Mouse (Mus musculus) embryo, embryonic 9.5 days (tissue): ENCODE results near the gene Fancg.
A peak's percentile ranks its signal among the peaks of the same experiment; 100 is the strongest.

Experiments
- DNase-seq: peaks from one replicate; pipeline ENCODE4 v3.0.0-alpha.2; 2017; ENCODE audit errors: extremely low spot score

The Fancg gene

DNA sequence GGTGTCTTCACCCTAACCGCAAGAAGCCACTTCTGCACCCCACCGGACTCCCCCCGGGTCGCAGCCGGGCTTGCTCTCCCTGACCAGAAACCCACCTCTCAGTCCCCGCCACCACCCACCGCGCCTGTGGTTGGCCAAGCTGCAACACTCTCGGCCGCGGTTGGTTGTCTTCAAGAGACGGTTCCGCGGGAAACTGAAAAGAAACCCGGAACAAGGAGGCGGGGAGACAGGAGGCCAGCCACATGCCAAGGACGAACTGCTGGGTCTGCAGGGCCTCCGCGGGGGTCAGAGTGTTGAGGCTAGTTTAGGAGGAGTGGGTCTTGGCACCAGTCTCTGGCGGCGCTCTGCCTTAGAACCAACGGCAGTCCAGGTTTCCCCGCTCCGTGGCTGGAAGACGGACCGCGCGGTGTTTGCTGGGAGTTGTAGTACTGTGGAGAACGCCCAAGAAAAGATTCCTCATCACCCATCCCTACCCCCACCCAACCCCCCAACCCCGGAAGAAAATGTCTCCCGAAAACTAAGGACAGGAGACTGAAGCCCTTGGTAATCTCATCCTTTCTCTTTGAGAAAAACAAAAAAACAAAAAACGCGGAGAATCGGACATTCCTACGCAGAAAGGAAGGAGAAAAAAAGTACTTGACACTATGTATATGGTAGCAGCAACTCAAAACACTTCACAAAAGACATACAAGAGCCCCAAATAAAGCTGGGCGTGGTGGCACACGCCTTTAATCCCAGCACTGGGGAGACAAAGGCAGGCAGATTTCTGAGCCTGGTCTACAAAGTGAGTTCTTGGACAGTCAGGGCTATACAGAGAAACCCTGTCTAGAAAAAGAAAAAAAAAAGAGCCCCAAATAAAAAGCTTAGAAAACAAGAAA lies at the start of gene Fancg:
TSS of gene Fancg (minus strand) at position 346 of the 878 bp plus-strand sequence.
- peak; percentile 89 for DNase-seq

DNA sequence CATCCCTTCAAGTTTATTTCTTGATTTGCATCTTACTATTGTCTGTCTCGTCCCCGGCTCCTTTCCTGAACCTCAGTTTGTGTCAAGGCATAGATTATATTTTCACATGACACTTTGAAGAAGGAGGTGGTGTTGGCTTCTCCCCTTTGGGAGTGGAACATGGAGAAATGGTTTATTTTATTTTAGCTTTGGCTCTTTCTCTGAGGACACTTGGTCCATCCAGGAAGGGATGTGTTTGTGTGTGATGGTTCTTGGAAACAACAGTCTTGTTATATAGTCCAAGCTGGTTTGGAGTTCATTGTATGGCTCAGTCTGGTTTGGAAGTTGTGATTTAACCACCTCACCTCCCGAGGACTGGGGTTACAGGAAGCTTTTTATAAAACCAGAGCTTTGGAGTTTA lies 49.4 kb upstream of the Fancg start:
- DNase-seq, result no peak

GRCm38 (mm10) chr4:43058753-43059654 lies 48.7 kb upstream of the Fancg start, which contains the start of gene Unc13b:
TSS of gene Unc13b (plus strand) at chr4:43058953.
- peak; percentile 91 for DNase-seq

- no peak for DNase-seq
Observed at GRCm38 (mm10) chr4:43058392-43058752, 48.1 kb upstream of the Fancg start.

GRCm38 (mm10) chr4:43057654-43058053 lies 47.3 kb upstream of the Fancg start:
- no peak for DNase-seq

DNA sequence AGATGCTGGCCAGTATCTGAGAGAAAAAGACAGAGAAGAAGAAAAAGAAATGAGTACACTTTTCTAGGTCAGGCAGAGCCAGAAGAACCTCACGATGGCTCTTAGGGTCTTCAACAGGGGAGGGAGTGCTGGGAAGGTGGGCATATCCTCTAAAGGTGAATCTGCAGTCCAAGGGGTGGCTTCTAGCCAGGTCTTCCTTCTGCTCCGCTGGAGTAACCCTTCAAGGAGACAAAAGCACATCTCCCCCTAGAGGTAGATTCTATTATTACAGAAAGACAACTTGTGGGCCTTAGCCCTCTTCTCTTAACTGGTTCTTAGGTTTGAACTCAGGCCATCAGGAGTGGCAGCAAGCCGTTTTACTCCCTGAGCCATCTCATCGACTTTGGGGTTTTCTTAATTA lies 42.3 kb upstream of the Fancg start:
- DNase-seq, result peak; percentile 49

GRCm38 (mm10) chr4:43047231-43047630 lies 36.9 kb upstream of the Fancg start:
- peak; percentile 79 for DNase-seq

DNA sequence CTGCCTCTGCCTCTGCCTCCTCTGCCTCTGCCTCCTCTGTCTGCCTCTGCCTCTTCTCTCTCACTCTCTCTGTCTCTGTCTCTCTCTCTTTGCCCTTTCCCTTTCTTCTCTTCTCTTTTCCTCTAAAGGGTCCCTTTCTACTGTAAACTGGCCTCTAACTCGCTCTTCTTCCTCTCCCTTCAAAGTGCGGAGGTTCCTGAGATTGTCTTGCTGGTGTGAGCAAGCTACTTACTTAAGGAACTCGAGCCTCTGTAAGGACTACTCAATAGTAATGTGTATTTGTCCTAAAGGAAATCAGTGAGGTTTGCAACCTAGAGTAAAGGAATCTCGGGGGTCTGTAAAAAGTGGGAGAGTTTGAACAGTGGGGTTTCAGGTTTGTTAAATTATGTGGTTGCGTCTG lies 36.3 kb upstream of the Fancg start:
- DNase-seq, result no peak

- peak; percentile 100 for DNase-seq
Observed at GRCm38 (mm10) chr4:43045659-43046302, 35.5 kb upstream of the Fancg start, which contains the start of gene Fam214b. TSS of gene Fam214b (minus strand) at chr4:43046220.

DNA sequence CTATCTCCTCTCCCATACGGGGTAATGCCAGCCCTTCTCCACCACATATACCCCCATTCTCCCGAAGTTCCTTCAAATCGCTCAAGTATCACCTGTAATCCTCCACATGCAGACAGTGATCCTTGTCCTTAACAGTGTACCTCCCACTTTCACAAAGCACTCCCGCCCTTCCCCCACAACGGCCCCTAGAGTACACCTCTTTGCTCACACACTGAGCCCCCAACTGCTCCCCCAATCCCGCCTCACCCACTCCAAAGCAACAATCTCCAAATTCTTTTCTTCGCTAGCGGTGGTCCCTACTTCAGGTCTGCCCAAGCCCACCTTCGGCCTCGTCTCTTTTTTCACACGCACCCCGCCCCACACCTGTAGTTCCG lies 35.0 kb upstream of the Fancg start:
- DNase-seq, result no peak

GRCm38 (mm10) chr4:43044673-43045072 lies 34.4 kb upstream of the Fancg start:
- DNase-seq, result peak; percentile 28

DNA sequence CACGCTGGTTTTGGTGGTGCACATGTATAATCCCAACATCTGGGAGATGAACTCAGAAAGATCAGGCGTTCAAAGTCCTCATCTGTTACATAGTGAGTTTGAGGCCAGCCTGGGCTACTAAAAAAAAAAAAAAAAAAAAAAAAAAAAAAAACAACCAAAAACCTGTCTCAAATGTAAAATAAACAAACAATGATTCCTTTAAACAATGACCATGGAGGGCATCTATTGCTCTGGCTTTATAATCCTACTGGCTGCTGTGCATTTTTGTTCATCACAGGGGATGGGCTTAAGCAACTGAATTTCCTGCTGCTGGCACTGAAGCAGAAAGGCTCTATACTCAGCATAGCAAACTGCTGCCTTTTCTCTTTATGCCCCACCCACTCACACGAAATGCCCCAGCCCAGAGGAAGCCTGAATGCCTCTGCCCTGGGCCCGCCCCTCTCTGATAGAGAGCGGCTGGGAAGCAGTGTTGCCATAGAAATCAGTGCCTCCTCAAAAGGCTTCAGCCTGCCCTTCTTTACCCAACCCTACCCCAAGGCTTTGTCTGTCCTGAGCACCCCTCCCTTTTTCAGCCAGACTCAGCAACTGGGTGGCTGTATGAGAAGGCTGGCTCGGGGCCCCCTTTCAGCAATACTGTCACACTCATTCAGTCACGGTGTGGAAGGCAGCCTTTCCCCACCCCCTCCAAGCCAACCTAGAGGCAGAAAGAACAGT lies 33.5 kb upstream of the Fancg start:
- DNase-seq, result peak; percentile 79

GRCm38 (mm10) chr4:43040881-43041547 lies 30.7 kb upstream of the Fancg start:
- DNase-seq, result no peak

DNA sequence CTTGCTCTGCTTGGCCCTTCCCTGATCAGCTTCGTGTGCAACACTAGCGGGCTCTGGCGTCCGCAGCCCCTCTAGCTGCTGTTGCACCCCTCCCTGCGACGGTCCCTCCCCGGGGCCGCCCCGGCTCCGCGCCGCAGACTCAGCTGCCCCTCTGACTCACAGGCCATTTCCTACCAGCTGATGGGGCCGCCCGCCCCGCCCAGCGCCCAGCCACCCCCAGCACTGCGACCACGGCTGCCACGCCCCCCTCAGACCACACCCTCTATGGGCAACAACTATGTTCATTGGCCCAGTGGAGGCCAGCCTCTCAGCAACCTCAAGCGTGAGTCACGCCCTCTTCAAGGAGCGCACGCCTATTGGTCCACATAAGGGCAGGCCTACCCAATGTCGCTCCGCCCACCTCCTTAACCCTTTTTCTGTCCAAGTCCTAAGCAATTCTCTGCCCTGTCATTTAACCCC lies 29.8 kb upstream of the Fancg start:
- DNase-seq, result peak; percentile 94

DNA sequence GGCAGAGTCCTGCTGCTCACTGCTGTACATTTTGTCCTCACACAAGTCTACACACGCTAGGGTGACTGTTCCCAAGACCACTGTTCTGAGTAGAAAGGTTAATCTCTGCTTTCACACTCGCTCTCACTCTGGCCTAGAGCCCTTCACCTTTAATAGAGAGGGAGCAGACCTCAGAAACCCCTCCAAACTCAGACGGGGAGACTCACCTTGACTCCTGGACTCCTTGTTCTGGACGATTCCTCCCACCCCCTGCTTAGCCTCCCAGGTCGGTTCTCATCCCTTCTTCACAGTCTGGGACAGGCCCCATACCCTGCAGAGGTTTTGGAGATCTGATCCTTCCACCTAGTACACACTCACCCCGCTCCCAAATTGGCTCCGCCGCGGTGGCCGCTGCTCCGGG lies 29.3 kb upstream of the Fancg start:
- DNase-seq, result no peak

DNA sequence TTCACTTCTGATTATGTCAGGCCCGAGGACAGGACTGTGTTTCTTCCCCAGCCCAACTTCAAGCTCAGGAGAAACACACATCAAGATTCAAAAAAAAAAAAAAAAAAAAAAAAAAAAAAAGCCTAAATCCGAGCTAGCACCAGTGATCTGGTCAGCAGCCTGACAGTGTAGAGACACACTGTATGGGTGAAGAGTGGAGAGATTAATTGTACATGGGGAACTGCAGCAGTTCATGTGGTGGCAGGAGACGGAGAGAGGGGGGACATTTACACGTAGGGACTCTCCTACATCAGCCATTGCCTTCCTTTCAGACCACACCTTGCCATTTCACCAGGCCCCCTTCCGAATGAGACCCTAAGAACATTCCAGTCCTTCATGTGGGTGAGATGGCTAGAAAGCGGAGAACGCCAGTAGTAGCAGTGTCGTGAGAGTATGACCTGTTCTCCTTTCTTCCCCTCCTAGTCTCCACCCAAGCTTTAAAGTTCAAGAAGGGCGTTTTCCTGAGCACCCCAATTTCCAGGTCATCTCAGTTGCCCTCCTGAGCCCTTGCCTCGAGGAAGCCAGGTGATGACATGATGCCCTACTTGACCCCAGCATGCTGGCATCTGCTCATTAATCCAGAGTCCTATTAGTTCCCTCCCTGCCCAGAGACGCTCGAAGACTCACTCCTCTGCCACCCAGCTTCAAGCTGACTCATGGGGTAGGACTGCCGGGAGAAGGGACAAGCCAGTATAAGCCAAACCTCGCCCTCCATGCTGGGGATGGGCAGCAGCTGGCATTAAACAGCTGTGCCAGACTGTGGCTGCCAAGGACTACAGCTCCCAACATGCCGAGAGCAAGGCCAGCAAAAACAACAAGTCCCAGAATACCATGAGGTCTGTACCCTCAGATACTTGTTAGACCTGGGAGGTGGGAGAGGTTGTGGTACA lies 28.5 kb upstream of the Fancg start:
- DNase-seq, result no peak

DNA sequence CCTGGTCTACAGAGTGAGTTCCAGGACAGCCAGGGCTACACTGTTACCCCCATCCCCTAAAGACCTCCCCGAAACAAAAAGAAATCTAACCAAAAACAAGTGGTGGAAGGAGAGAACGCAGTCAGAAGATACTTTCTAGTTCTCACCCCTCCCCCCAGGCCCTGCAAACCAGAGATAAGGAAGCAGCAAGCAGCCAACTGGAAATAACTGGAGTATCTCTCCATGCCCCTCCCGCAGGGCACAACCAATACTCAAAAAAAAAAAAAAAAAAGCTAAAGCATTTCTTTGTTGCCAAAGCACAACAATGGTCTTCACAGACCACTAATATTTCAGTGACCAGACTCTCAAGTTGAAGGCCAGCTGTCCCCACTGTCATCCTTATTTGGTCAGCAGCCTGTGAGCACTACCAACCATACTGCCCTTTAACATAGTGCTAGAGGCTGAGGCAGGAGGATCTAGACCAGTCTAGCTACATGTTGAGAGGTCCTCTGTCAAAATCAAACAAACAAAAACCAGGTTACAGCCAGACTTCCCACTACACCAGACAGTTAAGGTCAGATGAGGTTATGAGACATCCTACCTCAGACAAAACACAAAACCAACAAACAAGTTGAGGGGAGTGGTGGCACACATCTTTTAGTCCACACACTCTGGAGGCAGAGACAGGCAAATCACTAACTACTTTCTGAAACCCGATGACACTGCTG lies 27.7 kb upstream of the Fancg start:
- DNase-seq, result no peak

DNA sequence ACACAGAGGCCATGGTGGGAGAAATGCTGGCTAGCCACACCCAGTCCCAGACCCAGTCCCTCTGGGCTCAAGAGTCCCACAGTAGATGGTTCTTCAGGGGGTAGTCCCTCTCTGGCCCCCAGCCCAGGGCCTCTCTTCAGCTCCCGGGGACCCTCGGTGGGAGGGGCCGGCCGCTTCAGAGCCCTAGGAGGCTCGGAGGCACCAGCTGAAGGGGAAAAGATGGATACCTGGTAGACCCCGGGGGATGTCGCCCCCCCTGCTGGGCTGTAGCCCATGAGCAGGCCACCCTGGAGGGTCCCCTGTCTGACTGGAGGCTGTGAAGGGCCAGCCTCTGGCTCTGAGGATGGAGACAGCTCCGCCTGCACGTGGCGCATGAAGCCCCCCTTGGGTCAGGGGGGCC lies 26.1 kb upstream of the Fancg start:
- DNase-seq, result no peak

DNA sequence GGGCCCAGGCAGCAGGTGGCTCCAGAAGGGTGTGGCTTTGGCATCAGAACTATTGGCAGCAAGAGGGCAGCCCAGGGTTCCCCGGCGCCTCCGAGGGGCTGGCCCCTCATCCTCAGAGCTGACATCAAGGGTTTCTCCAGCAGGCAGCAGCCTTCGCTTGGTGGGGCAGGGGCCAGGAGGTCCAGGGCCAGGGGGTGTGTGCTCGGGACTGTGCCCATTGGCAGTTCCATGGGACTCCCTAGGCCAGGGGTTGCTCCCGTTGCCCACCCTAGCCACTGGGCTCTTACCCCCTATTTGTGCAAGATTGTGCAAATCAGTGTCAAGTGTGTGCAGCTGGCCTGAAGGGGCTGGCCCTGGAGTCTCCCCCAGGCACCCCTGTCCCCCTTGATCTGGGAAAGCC lies 25.5 kb upstream of the Fancg start:
- no peak for DNase-seq
